Mouse (Mus musculus) lung, postnatal 14 days (tissue): ENCODE measurements around the gene Amdhd2.

Experiments used
- DNase-seq: peaks from one replicate; pipeline ENCODE4 v3.0.0; 2021

Gene Amdhd2

GRCm38 (mm10) chr17:24163176-24163962 lies at the start of gene Amdhd2:
Gene Amdhd2 (minus strand): TSS chr17:24163766.
- peak; percentile 97 for DNase-seq

DNA sequence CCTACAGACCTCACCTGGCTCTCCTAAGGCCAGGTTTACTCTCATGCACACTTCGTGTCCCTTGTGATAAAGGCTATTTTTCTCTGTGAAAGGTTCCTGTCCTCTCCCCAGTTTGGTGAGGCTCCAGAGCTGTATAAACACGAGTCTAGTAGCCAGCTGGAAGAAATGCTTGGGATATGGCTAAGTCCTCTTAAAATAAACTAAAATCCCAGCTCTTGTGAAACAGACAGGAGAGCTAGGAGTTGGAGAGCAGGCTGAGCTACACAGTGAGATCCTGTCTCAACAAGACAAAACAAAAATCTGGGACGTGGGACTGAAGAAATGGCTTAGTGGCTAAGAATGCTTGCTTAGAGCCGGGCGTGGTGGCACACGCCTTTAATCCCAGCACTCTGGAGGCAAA lies 49.6 kb upstream of the Amdhd2 start:
- peak; percentile 45 for DNase-seq

GRCm38 (mm10) chr17:24212441-24213018 lies 49.0 kb upstream of the Amdhd2 start:
- no peak for DNase-seq

DNA sequence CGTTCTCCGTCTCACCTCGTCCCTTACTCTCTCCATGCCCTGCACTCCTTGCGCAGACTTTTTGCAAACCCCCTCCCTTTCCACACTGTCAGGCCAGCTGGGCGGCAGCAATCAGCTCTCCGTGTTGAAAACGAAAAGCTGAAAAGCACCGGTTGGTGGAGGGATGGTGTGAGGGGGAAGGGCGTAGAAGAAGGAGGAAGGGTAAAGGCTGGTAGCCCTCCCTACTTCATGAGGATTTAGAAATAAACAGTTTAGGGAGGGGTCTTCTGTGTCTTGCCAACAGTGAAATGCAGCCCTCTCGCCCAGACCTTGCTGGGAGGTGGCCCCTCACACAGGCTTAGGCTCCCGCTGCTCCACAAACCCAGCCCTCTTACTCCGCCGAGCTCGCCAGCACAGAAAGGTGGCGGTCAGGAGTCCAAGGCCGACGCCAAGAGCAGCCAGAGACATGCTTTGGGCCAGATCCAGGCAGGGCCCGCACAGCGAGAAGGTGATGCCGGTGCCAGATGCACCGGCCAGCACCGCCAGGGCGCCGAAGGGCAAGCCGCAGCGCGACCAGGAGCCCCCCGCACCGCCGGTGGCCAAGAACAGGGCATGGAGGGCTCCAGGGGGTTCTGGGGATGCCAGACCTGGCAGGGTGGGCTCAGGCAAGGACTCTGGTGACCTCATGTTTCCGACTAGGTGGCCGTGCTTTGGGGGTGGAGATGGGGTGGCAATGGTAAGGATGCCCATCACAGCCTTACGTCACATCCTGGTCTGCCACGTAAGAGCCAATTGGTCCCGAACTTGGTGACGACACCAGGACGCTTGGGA lies 48.3 kb upstream of the Amdhd2 start:
- DNase-seq = peak; percentile 66

DNA sequence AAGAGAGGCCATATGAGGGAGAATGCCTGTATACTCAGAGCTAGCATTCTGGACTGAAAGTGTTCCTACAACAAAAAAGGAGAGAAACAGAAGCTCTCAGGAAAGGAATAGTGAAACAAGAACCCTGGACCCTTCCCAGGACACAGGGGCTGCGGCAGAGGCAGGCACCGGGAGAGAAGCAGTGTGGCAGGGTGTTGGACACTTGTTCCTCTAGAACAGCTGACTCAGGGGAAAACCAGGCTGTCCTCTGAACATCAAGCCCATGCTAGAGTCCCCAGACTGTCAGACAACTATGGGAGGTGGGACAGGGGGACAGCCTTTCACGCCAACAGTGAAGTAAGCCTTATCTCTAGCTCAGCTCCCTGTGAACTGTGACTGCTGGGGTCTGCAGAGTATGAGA lies 47.0 kb upstream of the Amdhd2 start:
- no peak for DNase-seq

GRCm38 (mm10) chr17:24209916-24210240 lies 46.3 kb upstream of the Amdhd2 start:
- no peak for DNase-seq

GRCm38 (mm10) chr17:24209043-24209915 lies 45.7 kb upstream of the Amdhd2 start, which contains the start of gene Ntn3:
Gene Ntn3 (minus strand): TSS chr17:24209531.
- peak; percentile 38 for DNase-seq

DNA sequence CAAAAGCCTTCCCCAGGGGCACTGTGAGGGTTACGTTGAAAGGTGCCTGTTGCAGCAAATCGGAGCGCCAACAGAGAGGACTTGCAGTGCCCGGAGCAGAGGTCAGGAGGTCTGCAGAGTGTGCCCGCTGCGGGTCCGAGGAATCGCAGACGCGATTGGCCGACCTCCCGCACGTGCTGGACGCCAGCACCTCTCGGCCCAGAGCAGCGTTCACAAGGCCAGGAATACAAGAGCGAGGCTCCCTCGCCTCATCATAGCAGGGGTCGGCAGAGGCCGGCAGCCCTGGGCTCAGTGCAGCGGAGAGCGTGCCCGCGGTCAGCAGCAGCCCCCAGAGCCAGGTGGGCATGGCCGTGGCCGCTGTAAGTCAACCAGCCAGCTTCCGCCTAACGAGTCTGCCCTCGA lies 45.1 kb upstream of the Amdhd2 start:
- no peak for DNase-seq

DNA sequence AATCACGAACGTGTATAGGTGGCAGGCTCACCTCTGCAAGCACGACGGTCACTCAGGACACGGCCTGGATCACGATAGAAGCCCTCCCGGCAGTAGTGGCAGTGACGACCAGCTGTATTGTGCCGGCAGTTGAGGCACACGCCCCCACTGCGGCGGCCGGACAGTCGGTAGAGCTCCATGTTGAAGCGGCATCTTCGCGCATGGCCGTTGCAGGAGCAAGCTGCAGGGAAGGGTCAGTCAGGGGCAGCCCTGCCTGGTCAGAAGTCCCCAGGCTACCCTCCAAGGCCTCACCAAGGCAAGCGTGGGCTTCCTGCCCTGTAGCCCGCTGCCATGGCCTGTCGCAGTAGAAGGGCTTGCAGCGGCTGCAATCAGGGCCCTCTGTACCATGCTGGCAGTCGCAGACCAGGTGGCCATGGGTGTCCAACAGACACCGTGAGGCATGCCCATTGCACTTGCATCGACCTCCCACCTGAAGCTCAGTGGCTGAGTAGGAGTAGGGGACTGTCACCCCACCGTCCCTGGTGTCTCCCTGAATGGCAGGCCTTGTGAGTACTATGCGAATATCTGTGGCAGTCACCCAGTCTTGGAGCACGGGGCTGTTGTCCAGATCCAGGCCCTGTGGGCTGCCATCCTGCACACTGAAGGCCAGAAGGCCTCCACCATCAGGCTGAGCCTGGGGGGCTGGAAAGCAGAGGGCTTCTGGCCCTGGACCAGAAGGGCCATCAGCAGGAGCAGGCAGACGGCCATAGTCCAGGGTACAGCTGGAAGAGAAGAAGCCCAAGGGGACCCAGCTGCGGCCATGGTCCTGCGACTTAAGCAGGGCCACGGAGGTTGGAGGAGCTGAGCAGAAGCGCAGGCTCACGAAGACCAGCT lies 44.4 kb upstream of the Amdhd2 start:
- no peak for DNase-seq

DNA sequence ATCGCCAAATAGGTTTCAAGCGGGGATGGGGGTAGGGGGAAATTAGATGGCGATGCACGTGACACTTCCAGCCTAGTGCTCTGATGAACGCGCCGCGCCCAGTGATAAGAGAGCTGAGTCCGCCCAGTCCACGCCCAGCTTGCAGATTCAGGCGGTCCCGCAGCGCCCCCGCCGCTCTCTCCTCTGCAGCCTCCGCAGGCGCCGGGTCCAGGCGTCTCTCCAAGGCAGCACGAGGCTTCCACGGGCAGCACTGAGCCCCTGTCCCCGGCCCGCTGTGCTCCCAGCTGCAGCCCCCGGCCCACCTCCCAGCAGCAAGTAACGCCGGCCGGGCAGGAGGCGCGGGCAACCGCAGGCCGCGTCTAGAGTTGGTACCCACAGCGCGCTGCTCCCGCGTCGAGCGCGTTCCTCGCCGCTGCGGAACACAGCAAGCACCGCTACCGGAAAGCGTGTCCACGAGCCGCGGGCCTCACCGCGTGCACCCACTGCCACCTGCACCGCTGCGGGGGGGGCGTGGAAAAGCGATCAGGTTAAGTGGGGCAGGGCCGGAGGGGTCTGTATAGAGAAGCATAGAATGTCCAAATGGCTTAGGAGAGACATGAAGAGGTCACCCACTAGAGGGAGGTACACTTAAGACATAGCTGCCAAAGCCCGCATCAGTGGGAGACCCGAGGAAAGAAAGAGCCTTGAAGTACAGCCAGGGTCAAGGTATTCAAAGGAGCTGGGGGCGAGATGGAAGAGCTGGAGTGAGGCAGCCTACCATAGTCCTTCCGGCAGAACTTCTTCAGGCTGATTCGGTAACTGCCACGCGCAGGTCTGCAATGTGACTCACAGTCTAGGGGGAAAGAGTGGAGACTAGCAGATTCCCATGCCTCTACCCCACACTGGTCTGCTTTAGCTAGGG lies 43.1 kb upstream of the Amdhd2 start:
- DNase-seq = peak; percentile 55

- DNase-seq = peak; percentile 56
These were observed 42.4 kb upstream of the Amdhd2 start for GRCm38 (mm10) chr17:24205908-24206361.

DNA sequence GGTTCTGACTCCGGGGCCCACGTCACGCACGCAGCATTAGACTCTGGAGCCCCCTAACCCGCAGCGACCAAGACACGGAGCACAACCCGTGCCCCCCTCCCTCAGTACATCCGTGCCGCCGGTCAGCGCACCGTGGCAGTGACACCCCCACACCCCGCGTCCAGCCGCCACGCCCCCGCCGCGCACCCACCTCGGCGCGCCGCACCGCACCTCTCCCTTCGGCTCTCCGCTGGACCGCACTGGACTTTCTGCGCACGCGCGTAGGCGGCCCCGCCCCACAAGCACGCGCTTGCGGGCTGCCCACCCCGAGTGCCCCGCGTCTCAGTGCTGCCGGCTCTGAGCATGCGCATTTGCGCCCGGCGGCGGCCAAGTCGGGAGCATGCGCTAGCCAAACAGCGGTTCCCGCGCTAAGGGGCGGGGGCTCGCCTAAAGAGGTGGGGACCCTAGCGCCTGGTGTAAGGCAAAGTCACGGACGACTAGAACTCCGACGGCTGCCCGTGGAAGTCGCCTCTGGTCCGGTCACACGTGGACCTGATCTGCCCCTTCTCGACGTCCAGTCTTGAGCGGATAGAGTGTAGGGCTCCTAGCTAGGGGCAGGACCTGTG lies 41.8 kb upstream of the Amdhd2 start, which contains the start of gene Tbc1d24:
TSS of gene Tbc1d24 (minus strand) at position 279 of the 605 bp plus-strand sequence.
- peak; percentile 92 for DNase-seq

DNA sequence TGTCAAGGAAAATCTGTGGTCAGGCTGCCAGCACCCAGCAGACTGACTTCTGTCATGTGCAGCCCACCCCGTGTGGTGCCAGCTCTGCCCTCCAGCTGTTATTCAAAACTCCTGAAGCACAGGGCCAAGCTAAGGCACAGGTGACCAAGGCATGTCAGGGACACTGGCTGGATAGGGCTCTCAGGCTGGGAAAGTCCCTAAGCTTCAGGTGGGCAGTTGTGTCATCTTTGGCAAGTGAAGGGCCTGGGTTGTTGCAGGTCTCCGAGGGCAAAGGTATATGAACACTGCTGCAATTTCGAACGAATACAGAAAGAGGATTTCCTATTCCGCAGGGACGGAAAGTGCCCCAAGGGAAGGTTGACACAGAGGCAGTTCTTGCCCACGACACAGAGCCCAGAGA lies 41.3 kb upstream of the Amdhd2 start:
- DNase-seq = no peak

- DNase-seq = no peak
These were observed 40.3 kb upstream of the Amdhd2 start for GRCm38 (mm10) chr17:24203611-24204534.

GRCm38 (mm10) chr17:24203068-24203467 lies 39.5 kb upstream of the Amdhd2 start:
- no peak for DNase-seq

GRCm38 (mm10) chr17:24201092-24201491 lies 37.5 kb upstream of the Amdhd2 start:
- DNase-seq = no peak

GRCm38 (mm10) chr17:24199741-24200140 lies 36.2 kb upstream of the Amdhd2 start:
- no peak for DNase-seq

DNA sequence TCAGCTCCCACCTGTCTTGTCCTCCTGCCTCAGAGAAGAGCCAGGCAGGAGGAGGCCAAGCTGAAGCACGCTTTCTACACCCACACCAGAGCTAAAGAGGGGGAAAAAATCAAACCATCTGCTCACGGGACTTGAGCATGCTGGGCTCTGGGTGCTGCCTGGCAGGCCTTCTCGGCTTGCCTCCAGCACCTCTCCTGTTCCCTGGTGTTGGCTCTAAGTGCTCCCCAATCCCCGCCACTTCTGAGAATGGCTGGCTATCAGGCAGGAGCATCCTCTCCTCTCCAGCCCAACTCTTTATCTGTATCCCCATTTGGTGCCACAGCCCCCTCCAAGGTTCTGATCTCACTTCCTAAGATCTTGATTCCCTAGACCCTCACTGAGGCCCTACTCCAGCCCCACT lies 35.7 kb upstream of the Amdhd2 start:
- DNase-seq = no peak
